Mouse (Mus musculus) adrenal gland, postnatal 14 days (tissue): Measurements from ENCODE around the gene Olfr730. TPM values are rescaled to one million over a fixed set of nuclear protein-coding genes. Genes with fewer than 3 reads are reported as not detected.

Experiments used
- DNase-seq: peaks from one replicate; pipeline ENCODE4 v3.0.0; 2021; ENCODE audit warnings: mixed read lengths
- long read RNA-seq, 2 experiments: library from polyadenylated mRNA; stranded (forward); transcript quantifications; one replicate each; pipeline ENCODE4 v2.0.0; 2021
- total RNA-seq: library from RNA; stranded (reverse); gene quantifications from 2 replicates; pipeline ENCODE4 v1.2.3, GENCODE M21; 2021

Gene Olfr730
- total RNA-seq, result not detected in 2 replicates
- long read RNA-seq, experiment 1, result 0 reads
- long read RNA-seq, experiment 2, result 0 reads

DNA sequence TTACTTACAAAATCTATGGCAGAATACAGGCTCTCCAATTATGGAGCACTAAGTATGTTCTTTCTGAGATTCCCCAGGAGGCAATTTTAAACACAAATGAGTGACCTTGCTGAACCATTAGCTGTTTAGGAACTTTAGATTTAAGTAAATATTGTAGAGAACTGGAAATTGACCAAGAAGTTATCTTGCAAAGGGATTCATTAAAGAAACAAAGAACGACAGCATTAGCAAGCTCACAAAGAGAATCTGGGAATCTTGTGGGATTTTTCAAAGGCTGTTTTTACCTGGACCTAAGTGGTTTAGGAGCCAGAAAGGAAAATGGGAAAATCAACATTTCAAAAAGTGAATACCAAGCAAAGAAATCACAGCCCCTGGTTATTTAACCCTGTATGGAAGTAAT, at the start of gene Olfr730:
Gene Olfr730 (minus strand): TSS at position 101 of the 400 bp plus-strand sequence.
- DNase-seq, result no peak

DNA sequence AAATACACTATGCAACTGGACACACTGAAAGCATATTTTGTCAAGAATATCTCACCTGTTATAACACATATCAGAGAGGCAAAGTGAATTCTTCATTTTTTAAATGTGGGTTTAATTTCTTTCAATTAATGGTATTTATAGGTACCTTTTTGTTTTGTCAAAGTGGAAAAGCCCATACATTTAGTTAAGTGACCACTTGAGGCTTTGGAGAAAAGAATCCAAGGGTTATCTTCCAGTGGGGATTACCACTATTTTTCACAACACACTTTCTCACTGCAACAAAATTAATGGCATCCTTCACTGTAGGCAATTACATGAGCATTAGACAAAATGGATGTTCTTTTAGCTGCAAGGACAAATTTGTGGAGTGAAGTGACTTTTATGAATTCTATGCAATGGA, 35.2 kb downstream of the Olfr730 start, which contains the start of gene Olfr729:
Gene Olfr729 (minus strand): TSS at position 101 of the 400 bp plus-strand sequence.
- DNase-seq, result no peak

DNA sequence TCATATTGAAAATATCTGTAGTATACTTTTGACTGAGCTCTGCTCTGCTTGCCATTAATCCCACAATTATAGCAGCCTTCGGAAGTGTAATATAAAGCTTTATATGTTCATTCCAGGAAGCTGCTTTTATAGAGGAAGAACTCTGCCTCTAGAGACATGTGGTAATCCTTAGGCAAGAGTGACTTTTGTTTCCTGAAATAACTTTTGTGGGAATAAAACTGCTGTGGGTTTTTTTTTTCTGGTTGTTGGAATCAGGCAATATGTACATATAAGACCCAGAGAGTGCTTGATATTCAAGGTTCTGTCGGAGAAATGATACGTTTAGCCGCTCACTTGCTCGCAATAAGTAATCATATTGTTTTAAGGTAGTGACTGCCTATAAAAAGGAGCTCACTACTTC, 45.4 kb downstream of the Olfr730 start, which contains the start of gene Olfr728:
Gene Olfr728 (minus strand): TSS at position 101 of the 400 bp plus-strand sequence.
- no peak for DNase-seq

Other genes starting within 250 kb of the Olfr730 start
- gene Olfr724, start 224.9 kb downstream of the Olfr730 start, total RNA-seq, result not detected in 2 replicates
- gene Olfr725, start 147.8 kb downstream of the Olfr730 start, total RNA-seq, result not detected in 2 replicates
- gene Olfr726, start 97.2 kb downstream of the Olfr730 start, total RNA-seq, result not detected in 2 replicates
- not detected in 2 replicates for gene Olfr727, start 65.0 kb downstream of the Olfr730 start, total RNA-seq
- not detected in 2 replicates for gene Olfr728, start 45.5 kb downstream of the Olfr730 start, total RNA-seq
- not detected in 2 replicates for gene Olfr729, start 35.3 kb downstream of the Olfr730 start, total RNA-seq
- not detected in 2 replicates for gene Olfr731, start 53.7 kb upstream of the Olfr730 start, total RNA-seq
- not detected in 2 replicates for gene Olfr732, start 96.0 kb upstream of the Olfr730 start, total RNA-seq
- gene Olfr733, start 113.3 kb upstream of the Olfr730 start, total RNA-seq, result not detected in 2 replicates
- not detected in 2 replicates for gene Olfr734, start 138.6 kb upstream of the Olfr730 start, total RNA-seq
- gene Olfr735, start 160.7 kb upstream of the Olfr730 start, total RNA-seq, result not detected in 2 replicates
- 0.26 and 0.86 TPM in 2 replicates for gene Tlr11, start 169.7 kb upstream of the Olfr730 start, total RNA-seq
- not detected in 2 replicates for gene Olfr736, start 193.0 kb upstream of the Olfr730 start, total RNA-seq
- gene Olfr738, start 219.4 kb upstream of the Olfr730 start, total RNA-seq, result not detected in 2 replicates
- not detected in 2 replicates for gene Olfr739, start 230.4 kb upstream of the Olfr730 start, total RNA-seq